Mouse (Mus musculus) induced T-regulatory cell, adult 2 months (primary cell): ENCODE data around the gene Ryk.

ENCODE experiments used
- DNase-seq: peaks from one replicate; pipeline ENCODE4 v3.0.0-alpha.2; 2012; ENCODE audit warnings: low read depth

The Ryk gene

DNA sequence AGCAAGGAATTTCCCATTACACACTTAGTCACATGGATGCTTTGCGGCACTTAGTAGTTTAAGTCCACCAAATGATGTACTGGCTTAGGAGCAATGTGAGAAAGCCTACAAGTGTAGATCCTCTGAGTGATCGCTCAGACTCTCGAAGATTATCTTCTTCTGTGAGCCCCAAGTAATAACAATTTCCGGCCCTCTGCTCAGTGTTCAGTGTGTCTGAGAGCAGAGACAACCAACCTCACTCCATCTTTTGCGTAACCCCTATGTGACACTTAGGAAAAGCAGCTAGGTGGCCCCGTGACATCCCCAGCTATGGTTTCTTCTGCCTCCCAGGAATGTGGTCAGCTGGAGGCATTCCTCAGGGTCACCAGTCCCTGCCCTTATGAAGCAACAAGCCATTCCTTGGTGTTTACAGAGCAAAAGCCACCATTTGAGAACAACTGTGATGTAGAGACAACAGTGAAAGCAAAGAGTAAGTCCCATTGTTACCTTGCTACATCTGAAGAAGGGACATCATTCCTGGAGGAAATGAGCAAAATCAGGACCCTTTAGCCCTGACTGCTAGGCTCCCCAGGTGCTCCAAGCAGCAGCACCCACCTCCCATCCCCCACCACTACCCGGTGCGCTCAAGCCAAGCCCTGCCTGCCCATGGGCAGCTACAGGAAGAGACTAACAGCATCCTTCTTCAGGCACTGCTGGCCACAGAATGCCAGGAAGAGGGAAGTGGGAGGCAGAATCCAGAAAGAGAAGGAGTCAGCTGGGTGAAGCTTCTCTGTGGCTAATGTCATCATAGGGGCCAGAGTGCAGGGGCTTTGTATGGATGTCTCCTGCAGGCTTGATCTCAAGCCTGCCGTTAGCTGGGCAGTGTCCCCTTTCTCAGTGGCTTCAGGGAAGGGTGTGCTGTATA lies 116.6 kb downstream of the Ryk start:
- DNase-seq = no peak

DNA sequence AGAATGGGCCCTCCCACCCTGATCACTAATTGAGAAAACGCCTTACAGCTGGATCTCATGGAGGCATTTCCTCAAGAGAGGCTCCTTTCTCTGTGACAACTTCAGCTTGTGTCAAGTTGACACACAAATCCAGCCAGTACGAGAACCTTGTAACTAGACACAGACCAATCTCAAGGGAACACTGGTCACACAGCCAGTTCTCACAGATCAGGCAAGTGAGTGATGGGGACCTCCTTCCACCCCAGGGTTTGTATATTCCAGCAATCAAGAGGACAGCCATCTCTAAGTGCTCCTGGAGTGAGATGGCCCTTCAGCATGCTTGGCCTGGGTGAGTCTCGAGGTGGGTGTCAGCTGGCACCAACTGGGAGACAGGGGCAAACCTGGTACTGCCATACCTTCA lies 121.1 kb downstream of the Ryk start:
- no peak for DNase-seq
